Mouse (Mus musculus): Measurements from ENCODE around the gene Oprm1.

The Oprm1 gene

DNA sequence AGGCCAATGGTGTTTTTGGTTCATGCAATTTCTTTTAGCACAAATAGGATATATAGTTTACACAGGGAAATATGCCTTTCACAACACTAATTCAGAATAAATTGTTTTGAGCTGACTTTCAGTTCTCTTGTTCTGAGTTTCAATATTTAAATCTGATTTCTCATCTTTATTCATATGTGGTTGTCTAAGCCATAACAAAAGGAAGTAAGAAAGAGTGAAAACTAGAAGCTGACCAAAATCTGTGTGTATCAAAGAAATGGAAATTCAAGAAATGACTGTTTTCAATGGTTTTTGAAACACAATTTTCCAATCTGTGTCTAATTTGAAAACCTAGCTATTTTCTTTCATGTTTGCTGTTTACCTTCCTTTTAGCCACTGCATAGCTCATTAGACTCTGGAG lies 282.7 kb downstream of the Oprm1 start:
- intact Hi-C loops (cut with DNase I), result no loop called here

DNA sequence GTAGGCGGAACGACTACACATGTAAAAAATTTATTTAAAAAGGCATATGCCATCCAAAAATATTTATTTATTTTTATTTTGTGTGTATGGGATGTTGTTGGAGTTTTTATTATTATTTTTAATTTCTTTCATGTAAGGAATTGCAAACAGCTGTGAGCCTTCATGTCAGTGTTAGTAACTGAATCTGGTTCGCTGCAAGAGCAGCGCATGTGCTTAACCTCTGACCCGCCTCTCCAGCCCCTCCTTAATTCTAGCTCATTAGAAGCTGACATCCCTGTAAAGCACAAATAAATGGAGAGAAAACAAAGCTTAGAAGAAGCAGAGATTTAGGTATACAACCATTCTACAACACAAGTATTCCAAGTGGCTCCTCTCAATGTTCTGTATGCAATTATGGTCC lies 285.6 kb downstream of the Oprm1 start:
- intact Hi-C loops (cut with DNase I), result no loop called here

DNA sequence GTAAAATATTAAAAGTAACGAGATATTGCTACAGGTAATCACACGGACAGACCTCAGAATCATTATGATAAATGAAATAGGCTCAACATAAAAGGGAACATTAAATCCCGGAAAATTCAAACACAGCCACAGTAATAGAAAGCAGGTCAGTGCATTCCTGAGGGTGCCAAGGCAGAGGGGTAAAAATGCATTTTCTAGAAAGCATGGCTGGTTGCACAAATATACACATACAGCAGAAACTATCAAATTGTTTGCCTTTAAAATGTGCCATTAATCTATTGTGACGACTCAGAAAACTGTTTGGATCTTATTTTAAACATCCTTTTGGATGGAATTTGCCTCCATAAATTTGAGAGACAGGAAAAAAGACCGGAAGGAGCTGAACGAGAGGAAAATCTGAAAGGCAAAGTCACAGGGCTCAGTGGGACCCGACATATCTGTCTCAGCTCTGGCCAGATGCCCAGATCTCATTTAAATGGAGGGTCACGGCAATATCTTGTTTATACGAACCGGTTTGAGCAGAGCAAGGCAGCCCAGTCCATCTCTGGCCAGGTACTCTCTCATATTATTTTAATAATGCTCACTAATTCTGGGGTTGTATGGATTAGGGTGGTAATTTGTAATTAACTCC lies 289.1 kb downstream of the Oprm1 start:
- intact Hi-C loops (cut with DNase I), result no loop called here

DNA sequence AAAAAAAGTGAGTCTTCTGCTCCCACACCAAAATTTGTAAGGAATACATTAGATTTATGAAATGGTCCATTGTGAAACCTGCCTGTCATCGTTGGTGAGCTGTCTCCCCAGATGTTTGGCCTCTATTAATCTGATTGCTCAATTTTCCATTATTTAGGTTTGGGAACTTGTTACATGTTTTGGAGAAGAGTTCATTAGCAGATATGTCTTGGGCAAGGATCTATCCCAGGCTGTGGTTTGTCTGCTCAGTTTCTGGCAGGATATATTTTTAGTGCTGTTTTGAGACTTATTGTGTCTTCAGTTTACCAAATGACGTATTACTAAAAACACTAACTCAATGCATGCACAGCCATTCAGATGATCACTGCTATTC lies 289.6 kb downstream of the Oprm1 start:
- intact Hi-C loops (cut with DNase I), result no loop called here

DNA sequence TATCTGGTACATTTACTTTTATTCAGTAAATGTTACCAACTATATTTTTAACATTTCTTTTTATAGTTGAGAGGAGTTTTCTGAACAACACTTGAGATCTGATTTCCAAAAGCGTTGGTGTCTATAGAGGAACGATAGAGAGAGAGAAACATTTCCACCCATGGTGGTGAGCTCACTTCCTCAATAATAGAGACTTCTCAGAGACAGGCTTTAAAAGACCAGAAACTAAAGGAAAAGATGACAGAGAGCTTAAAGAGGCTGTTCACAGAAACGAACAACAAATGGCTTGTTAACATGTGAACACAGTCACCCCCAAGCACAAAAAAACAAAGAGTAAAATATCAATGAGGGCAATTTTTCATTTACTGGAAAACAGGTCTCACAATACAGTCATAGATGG lies 291.6 kb downstream of the Oprm1 start:
- intact Hi-C loops (cut with DNase I), result no loop called here

DNA sequence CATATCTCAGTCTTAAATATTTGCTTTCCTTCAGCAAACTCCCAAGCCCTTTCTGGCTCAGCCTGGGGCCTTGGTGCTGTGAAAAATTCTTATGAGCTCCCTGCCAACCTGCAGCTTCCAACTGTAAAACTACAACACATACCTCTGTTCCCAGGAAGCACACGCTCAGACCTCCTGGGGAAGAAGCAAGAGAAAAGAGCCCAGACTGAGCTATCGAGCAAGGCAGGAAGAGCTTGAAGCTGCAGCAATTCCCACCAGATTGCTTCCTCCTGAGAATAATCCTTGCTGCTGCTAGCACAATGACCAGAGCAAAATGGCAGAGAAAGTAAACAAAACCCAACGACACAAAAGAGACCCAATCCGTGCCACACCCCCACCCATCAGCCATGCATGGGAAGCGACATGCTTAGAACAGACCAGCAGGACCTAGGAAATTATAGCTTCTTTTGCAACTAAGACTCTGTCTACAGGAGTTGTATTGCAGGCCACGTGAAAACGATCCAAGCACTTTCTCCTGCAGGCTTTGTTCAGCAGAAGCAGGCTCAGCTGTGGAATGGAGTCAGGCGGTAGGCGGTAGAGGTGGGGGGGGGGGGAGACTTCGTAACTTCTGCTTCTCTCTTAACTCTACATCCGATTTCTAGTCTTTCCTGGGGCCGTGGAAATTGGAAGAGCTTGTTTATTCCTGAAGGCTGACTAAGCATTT lies 294.2 kb downstream of the Oprm1 start, which contains the start of gene Ipcef1:
TSS of gene Ipcef1 (minus strand) at position 164 of the 703 bp plus-strand sequence.
- intact Hi-C loops (cut with DNase I), result no loop called here

DNA sequence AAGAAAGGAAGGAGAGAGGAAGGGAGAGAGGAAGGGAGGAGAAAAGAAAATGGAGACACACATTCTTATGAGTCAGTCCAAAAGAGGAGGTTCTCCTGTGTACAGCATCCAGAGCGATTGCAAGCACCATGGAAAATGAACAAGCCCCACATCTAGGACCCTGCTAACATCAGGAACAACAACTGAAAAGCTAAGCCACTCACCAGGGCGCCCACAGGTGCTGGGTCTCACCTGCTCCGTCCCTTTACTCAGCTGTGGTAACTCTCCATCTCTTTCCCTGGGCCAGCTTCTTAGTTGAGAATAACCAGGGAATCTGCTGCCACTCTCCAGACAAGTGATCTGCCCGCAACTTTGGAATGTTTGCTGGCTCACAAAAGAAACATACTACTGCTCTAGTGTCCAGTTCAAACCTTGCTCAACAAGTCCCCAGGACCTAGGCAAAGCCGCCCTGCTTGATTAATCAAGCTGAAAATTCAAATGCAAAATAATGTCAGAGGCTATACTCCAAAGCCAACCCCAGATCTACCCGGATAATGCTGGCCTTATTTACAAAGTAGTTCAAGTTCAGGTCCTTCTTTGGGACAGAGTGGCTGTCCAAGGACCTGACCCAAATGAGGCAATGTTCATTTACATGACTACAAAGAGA lies 296.4 kb downstream of the Oprm1 start:
- intact Hi-C loops (cut with DNase I), result no loop called here

DNA sequence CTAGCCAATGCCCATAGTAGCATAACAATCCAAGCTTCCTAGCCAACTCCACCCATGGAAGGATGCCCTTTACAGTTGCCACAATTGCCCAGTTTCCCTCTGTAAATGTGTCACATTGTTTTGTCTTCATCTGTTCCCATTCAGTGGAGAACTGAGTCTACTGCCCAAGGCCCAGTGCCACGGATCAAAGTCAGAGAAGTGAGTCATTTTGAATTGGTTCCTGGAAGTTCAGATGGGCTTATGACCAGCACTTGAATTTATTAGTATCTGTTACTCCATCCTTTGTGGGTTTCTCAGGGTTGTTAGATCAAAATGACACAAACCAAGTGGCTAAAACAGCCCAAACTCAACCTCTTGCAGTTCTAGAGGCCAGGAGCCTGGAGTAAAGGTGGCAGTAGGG lies 299.2 kb downstream of the Oprm1 start:
- intact Hi-C loops (cut with DNase I), result no loop called here

DNA sequence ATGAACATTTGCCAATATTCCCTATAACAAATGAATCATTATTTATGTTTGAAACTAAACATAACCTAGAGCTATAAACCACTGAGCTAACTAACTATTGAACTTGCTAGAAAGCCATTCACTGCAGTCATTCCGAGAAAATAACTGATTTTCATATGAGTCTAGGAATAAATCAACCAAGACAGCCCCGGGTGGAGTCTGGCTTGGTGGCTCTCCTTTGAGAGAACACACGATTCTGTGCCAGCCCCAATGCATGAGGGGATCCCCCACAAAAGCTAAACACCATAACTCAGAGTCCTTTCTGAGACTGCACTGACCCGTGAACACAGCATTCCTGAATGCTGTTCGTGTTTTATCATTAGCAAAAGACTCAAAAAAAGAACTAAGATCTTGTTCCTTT lies 302.0 kb downstream of the Oprm1 start:
- intact Hi-C loops (cut with DNase I), result no loop called here

DNA sequence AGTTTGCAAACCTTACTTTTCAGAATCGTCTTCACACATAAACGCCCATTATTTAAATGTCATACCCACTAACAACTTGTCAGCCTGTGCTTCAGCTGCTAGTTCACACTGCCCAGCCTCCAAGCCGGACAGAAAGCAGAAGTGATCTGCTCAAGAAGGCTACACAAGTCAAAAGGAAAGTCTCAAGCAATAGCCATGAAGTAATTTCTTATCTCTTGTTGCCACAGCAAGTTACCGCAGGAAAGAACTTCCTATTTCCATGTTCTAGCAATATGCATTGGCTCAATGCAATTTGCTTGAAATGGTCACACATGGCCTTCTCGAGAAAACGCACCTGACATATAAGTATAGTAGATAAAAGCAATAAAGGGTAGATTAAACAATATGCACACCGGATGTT lies 304.7 kb downstream of the Oprm1 start:
- intact Hi-C loops (cut with DNase I), result no loop called here

DNA sequence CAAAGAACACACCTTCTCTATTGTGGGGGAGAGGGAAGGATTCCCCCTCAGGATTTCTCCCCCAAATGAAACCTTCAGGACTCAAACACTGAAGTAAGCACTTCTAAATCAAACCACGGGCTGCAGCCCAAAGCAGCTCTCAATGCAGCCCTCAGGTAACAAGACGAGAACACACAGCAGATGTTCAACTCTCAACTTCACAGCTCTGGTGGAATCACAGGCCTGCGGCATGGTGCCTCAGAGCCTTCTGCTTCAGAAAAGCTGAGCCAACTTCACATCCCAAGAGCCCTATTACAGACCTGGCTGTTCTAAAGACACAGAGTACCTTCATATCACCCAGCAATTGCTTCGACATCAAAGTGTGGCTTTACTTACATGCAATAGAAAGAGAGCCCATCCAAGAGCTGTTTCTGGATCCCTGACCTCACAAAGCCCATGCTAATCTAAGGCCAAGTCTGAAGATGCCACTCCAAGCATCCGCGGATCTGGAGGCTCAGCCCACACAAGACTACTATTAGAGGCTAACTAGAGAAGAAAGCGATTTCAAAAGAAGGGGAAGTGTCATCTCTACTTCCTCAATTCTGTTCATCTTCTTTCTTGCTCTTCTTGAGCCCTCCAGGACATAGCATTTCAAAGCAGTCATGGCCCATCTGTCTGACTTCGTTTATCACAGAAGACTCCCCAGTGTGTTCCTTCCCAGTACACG lies 305.6 kb downstream of the Oprm1 start:
- intact Hi-C loops (cut with DNase I), result no loop called here

DNA sequence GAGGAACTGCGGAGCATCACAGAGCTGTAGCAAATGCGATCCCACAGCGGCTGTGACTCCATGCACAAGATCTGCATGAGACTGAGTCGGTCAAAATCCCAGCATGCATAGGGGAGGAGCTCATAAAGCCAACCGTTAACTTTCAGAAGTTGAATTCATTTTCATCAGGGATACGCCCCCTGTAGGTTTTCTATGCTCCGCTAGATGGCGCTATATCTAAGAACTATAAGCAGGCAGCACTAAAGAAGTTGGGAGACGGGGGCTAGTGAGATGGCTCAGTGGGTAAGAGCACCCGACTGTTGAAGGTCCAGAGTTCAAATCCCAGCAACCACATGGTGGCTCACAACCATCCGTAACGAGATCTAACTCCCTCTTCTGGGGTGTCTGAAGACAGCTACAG lies 310.3 kb downstream of the Oprm1 start:
- intact Hi-C loops (cut with DNase I), result no loop called here

DNA sequence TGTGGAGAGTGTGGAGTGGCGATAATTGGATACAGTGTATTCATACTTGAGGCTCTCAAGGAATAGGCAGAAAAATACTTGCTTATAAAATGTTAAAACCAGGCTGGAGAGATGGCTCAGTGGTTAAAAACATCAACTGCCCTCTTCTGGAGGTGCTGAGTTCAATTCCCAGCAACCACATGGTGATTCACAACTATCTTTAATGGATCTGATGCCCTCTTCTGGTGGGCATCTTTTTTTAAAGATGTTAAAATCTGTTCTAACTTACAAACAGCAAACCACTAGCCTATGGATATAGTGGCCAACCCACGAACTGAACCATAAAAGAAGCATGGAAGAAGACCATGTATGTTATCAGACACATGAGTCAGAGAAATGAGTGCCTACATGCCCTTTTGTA lies 310.8 kb downstream of the Oprm1 start:
- intact Hi-C loops (cut with DNase I), result no loop called here

DNA sequence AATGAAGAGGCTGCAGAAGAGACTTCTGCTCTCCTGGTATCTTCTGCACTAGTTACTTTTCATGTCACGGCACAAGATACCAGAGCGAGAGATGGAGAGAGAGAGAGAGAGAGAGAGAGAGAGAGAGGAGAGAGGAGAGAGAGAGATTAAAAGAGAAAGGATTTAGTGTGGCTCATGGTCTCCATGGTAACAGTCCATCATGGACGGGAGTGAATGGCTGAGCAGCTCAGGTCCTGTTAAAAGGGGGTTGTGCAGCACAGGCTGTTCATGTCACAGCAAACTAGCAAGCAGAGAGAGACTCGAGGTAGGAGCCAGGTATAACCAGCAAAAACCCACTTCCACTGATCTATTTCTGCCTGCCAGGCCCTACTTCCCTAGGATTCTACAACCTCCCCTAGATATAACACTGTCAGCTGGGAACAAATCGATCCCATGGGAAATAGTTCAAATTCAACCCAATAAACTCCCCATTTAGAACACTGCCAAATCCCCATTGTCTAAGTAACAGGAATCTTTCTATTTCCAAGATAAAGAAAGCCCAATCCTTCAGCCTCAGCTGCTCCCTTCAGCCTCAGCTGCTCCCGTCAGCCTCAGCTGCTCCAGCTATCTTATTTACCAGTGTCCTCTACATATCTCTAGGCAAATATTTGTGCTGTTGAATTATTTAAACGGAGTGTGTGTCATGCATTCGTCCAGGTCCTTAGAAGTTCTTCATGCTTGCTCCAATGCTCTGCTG lies 312.0 kb downstream of the Oprm1 start:
- intact Hi-C loops (cut with DNase I), result loop anchor here (5.0 kb wide), 1 partner anchor 1223 kb away; no protein-coding TSS in a partner anchor

DNA sequence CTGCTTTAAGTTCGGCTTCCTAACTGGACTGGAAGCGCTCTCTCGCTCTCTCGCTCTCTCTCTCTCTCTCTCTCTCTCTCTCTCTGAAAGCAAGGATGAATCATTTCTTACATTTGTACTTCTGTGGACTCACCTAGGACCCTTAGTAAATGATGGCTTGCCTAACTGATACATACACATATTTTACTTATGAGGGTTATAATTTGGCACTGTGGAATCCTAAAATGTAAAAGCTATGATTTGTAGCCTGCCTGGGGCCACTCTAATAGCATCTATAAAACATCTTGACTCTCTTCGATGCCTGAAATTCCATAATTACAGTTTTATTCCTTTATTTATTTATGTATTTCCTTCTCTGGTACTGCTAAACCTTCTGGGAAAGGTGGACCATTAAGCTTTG lies 312.6 kb downstream of the Oprm1 start:
- intact Hi-C loops (cut with DNase I), result loop anchor here (5.0 kb wide), 1 partner anchor 1224 kb away; no protein-coding TSS in a partner anchor

DNA sequence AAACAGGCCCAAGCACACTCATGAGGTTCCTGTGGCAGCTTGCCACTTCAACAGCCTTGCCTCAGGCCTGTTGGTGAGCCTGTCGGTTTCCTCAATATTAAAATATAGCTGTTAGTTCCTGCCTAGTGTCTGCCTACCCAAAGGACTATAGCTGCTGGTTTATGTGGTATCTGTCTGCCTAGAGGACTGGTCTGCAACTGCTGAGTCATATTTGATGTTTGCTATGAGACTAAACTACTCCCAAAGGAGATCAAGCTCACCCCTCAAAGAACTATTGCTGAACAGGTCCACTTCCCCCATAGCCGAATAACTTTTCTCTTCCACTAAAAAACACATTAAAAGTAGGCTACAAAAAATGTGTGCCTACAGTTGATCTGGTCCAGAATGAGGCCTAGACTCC lies 315.9 kb downstream of the Oprm1 start:
- intact Hi-C loops (cut with DNase I), result loop anchor here (5.0 kb wide), 1 partner anchor 1227 kb away; no protein-coding TSS in a partner anchor

DNA sequence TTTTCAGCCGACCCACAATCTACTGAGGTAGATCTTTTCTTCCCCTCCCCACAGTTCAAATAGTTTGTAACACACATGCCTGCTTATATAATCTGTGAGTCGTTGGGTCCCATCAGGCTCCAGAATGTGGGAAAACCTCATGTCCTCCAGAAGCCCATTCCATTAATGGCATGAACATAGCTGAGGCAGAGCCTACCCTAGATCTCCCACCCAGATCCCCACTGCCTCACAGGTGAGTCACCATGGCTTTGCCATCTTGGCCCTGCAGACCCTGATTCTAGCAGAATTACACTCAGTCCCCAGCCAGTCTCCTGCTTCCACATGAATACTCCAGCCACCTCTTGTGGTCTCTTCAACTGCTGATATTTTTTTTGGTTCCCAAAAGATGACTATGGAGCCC lies 317.4 kb downstream of the Oprm1 start:
- intact Hi-C loops (cut with DNase I), result loop anchor here (2.0 kb wide), 1 partner anchor 191 kb away; no protein-coding TSS in a partner anchor

DNA sequence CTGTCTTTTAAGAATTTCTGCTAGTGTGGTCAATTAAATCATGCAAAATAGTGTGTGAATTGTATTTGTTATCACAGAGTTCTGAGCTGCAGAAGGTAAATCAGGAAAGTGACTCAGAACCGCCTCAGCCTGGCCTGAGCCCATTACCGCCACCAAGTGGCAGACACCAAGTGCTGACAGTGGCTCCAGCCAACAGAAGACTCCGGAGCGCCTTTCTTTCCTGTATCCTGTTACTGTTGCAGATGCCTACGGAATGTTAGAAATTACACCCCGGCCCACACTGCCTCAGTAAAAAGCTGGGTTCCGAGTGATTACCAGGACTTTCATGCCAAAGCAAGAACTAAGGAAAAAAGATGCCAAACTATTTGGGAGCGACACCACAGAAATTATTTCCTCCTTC lies 317.9 kb downstream of the Oprm1 start:
- intact Hi-C loops (cut with DNase I), result loop anchor here (2.0 kb wide), 1 partner anchor 191 kb away; no protein-coding TSS in a partner anchor

DNA sequence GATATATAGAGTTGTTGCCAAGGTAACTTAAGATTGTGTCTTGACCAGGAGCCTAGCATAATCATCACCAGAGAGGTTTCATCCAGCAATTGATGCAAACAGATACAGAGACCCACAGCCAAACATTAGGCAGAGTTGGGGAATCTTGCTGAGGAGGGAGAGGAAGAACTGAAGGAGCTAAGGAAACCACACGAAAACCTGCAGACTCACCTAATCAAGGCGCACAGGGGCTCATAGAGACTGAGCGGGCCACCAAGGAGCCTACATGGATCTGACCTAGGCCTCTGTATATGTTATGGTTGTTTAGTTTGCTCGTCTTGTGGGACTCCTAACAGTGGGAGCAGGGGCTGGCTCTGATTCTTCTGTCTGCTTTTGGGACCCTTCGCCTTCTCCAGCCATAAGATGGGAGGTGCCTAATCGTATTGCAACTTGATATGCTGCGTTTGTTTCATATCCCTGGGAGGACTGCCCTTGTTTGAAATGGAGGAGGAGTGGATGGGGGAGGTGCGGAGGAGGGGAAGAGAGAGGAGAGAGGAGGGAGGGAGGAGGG lies 318.4 kb downstream of the Oprm1 start:
- intact Hi-C loops (cut with DNase I), result loop anchor here (2.0 kb wide), 1 partner anchor 192 kb away; no protein-coding TSS in a partner anchor

DNA sequence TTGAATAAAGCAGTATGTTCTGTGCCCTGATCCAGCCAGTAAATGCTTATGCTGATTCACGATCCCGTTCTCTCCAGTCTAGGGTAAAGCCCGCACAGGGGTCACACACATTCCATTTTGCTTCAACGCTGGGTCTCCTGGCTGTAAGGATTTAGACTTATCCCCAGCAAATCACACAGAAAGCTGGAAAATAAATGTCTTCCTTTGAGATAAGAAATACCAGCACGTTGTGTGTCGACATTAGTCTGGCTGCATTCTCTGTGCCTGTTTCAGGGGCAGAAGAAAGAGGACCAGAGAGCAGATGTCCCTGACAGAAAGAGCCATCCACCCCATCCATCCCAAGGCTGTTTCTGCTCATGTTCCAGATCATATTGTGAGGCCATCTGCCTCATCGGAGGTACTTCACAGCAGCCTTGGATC lies 319.1 kb downstream of the Oprm1 start:
- intact Hi-C loops (cut with DNase I), result loop anchor here (2.0 kb wide), 1 partner anchor 193 kb away; no protein-coding TSS in a partner anchor
